ENCODE assay signal across 9 mouse cellular contexts in genomic region chr9:94377346-94378039, GRCm38 (mm10).
DNase-seq lines count a peak whose midpoint lies in the region; ATAC-seq lines count a peak whose summit lies in the region.
"Had no signal": no experiment of that assay in that cellular context is flagged by ENCODE, and none has a peak within 500 bp of the region (broad histone marks: within the 10 kb centered on the region; RNA-seq: fewer than 3 reads in every experiment).

No protein-coding gene starts in this region.

- H3K27ac ChIP-seq in liver, embryonic 11.5 days (ENCODE audit: low read depth, low read length) = peak overlapping the region; percentile 19; the same call in 1 of the 2 replicates
- H3K27ac ChIP-seq: layer of hippocampus, adult 2 months had no signal

- no peak overlapping the region for H3K4me2 ChIP-seq in liver, embryonic 11.5 days

- H3K4me1 ChIP-seq in liver, embryonic 11.5 days (replicated peaks; ENCODE audit: control insufficient read depth, insufficient read depth, low read length) = no peaks in the 10 kb centered on the region

- no peaks in the 10 kb centered on the region for H3K27me3 ChIP-seq in liver, embryonic 11.5 days (replicated peaks; ENCODE audit: control insufficient read depth, insufficient read depth, low read length)

- 62% methylated on average over 7 of the region's 7 CpGs for WGBS in liver, embryonic 11.5 days

- H3K36me3 ChIP-seq in liver, embryonic 11.5 days (ENCODE audit: control insufficient read depth, insufficient read depth, low read length) = no peaks in the 10 kb centered on the region
- H3K36me3 ChIP-seq: G1E had no signal

- peak; percentile 38 to 56 for DNase-seq in right cerebral cortex, postnatal 10 days (ENCODE audit: low spot score in 2 of 2)
- no peak for DNase-seq in right cerebral cortex, postnatal 4 days
- peak; percentile 39 for DNase-seq in embryo, embryonic 11 days
- DNase-seq in liver, embryonic 11.5 days (ENCODE audit: low spot score) = no peak
- peak; percentile 45 for DNase-seq in yolk sac, embryonic 10.5 days (ENCODE audit: low spot score)
- DNase-seq in ovary, postnatal 14 days (ENCODE audit: low spot score) = no peak
- no peak for DNase-seq in layer of hippocampus, postnatal 14 days (ENCODE audit: low spot score in 2 of 2)

- no peaks in the 10 kb centered on the region for H3K9me3 ChIP-seq in liver, embryonic 11.5 days (ENCODE audit: control insufficient read depth, low read length)

- H3K4me3 ChIP-seq in liver, embryonic 11.5 days (ENCODE audit: low read depth, low read length) = no peak overlapping the region
- H3K4me3 ChIP-seq: layer of hippocampus, adult 2 months had no signal

- peak; percentile 66 for ATAC-seq in liver, embryonic 11.5 days (replicated peaks; ENCODE audit: low FRiP score)

- no peak overlapping the region for H3K9ac ChIP-seq in liver, embryonic 11.5 days (ENCODE audit: low read depth, low read length)

Comparison
In these comparisons a context has a peak if more than half of its experiments do, and no peak if none do; other contexts are left out.
1. DNase-seq: peak in right cerebral cortex, postnatal 10 days (2 of 2), embryo, embryonic 11 days (single experiment) and yolk sac, embryonic 10.5 days (single experiment); none in right cerebral cortex, postnatal 4 days (single experiment), liver, embryonic 11.5 days (single experiment), ovary, postnatal 14 days (single experiment) and layer of hippocampus, postnatal 14 days (0 of 2).